Mouse (Mus musculus) brain, embryonic 18.5 days (tissue): ENCODE data around the gene Guca2b.
"Not testable (repeated sequence)": the region's sequence is repeated elsewhere in the genome, so short reads cannot be mapped to it uniquely, and the experiment has no call there.

Experiments
- DNase-seq: peaks from one replicate; pipeline ENCODE4 v3.0.0-alpha.2; 2012; ENCODE audit warnings: low read depth, low spot score

The Guca2b gene

DNA sequence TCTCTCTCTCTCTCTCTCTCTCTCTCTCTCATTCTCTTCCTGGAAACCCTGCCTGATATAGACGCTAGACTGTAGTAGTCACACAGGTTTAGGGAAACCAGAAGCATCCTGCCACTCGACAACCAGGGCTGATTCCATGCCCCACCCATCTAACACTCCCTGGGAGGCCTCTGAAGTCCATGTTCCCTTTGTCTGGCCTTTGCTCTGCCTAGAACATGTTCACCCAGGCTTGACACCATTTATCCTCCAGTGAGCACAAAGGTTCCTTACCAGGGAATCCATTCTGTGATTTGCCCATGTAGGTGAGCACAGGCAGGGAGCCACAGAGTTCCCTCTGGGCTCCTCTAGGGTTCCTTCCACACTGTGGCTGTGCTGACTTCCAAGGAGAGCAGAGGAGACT is 508 bp downstream of the Guca2b start:
- no peak for DNase-seq

DNA sequence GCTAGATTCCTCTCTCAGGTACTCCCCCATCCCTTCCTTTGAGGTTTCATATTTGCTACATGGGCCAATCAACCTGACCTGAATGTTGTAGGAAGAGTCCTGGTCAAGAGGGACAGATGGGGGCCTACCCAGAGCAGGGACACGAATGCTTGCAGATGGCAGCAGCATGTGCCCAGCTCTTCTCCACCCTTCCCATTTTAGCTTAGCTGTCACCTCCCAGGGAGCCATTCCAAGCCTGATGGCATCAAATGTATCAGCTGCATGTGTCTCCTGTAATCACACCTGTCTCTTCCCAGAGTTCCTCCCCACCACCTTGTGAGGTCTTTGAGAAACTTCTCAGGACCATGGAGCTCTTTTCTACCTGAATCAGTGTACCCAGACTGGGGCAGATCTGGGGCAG is 1.7 kb downstream of the Guca2b start:
- no peak for DNase-seq

DNA sequence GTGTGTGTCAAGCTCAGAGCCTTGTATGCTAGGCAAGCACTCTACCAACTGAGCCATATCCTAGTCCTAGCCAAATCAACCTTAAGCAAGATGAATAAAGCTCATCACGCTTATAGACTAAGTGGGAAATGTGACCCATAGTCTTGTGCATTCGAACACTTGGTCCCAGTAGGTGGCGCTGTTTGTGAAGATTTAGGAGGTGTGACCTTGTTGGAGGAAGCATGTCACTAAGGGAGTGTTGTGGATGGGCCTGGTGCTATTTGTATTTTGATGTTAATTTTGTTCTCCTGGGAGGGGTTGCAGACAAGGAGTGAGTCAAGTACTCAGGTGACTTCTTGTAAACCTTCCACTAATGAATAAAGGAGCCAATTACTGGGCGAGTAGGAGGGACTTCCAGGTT is 16.1 kb downstream of the Guca2b start:
- no peak for DNase-seq

DNA sequence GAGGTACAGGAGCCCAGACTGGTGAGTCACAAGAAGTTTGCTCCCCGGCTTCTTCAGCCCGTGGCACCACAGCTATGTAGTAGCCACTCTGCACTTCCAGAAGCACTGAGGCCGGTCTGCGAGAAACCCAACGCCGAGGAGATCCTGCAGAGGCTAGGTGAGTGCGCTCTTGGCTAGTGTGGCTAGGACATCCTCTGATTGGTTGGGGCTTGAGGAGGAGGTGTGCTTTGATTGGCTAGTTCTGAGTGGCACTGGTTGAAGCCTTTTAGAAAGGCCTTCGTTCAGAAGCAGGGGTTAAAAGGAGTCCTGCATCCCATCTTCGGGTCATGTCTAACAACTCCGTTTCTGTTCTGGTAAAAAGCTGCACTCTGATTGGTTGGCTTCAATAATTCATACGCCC is 20.1 kb downstream of the Guca2b start:
- no peak for DNase-seq

DNA sequence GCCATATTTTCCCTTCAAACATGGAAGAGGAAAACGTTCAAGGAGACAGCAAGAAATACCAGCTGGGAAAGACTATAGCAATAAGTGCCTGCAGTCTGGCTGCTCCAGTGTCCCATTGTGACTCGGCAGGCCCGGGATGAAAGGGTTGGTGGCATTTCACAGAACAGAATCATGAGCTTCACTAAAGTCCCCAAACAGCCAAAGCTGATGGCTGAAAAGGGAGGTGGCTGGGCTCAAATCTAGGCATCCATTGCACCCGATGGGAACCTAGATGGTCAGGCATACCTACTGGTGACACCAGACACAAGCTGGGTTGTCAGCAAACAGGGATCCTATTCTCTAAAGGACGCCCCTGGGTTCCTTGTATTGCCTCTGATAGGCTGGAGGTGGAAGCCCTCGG is 20.8 kb downstream of the Guca2b start:
- DNase-seq: no peak

DNA sequence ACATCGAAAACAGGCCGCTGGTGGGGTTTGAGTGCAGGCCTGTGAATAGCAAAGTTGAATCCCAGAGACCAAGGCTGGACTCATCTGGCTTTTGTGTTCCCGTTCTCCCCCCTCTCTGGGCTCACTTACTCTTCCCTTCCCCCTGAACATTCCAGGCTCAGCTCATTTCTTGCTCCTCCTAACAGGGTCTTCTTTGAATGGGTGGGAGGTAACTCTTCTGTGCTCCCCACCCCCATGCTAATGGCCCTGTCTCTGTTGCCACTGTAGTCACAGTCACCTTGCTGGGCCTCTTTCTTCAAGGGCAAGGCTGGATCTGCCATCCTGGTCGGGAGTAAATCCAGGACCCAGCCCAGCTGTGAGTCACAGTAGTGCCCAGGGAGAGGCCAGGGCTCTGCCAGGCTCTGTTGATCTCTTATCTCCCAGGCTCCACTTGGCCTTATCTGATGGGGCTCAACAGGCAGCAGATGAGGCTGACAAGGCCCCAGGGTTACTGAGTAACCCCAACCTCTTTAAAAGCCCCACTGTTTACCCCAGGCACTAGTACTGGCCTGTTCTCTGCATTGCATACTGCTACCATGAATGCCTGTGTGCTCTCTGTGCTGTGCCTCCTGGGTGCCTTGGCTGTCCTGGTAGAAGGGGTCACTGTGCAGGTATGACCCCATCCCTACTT is 21.4 kb downstream of the Guca2b start, which contains the start of gene Guca2a:
Guca2a (plus strand) TSS at position 529 of the 670 bp plus-strand sequence.
- no peak for DNase-seq

DNA sequence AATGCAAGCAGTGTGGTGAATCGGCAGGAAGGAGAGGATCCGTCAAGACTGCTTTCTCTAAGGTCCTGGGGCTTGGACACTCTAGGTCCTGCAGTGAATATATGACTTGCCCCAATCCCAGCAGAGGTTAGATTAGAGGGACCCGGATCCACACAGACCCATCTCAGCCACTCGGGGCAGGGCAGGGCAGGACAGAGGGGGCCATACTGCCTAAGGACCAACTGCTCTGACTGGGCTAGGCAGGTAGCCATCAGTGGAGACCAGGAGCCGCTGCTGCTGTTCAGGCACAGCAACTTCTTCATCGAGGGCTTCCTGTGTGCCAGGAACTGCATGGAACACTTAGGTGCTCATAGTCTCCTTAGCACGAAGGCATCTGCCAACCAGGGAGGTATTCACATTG is 22.0 kb downstream of the Guca2b start:
- no peak for DNase-seq

DNA sequence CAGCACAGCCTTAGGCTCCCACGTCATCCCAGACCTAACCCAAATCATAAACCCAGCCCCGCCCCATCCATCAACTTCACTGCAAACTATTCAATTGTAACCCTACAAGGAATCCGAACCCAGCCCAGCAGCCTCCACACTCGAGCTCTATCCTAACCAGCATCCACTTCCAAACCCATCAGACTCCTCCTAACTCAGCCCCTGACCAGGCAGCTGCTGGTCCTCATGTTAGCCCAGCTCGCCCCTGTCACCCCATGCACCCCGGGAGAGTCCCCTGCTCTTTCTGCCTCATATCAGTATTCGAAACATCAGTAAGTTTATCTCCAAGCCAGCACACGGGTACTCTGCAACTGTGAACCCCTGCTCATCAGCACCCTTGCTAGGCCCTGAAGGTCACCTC is 23.1 kb downstream of the Guca2b start:
- no peak for DNase-seq

DNA sequence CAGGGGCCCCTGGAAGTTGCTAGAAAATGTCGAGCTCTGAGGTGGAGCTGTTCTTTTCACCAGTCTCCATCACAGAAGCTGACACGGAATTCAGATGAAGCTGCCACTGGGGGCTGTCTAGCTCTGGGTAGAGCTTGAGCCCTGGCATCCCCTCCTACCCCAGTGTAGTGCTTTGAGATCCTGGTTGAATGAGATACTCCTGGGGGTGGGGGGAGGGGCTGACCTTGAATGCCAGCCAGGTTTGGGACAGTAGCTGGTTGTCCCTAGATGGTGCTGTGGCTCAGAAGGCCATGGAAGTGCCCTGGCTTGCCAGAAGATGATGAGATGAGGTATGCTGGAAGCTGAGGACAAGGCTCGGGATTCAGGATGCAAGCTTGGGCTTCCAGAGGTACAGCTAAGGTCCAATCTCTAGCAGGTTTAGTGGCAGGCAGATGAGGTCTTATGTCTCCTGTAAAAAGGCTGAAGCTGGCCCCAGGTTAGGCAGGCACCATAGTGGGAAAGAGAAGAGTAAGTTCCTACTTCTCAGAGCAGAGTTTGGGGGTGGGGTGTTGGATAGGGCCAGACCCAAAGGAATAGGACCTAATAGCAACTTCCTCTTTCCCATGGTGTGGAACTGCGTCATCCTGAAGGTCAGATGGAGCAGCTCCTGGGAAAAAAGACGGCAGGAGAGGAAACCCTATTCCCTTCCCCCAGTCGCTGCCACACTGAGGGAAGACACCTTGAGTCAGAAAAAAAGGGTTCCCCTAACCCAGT is 23.7 kb downstream of the Guca2b start:
- DNase-seq: no peak

DNA sequence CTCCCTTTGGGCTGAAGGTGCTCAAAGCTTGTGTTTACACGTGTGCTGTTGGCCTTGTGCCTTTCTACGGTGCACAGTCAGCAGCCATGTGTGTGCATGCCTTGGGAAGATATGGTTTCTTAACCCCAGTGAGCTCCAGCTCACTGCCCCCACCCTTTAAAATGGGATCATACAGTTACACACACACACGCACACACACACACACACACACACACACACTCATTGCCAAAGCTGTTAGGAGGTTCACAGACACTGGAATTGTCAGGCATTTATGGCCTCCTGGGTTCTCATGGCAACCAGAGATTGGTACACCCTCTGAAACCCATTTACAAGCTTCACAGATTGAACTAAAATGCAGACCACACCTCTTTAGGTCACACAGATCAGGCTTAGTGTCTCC is 24.8 kb downstream of the Guca2b start:
- DNase-seq: no peak

DNA sequence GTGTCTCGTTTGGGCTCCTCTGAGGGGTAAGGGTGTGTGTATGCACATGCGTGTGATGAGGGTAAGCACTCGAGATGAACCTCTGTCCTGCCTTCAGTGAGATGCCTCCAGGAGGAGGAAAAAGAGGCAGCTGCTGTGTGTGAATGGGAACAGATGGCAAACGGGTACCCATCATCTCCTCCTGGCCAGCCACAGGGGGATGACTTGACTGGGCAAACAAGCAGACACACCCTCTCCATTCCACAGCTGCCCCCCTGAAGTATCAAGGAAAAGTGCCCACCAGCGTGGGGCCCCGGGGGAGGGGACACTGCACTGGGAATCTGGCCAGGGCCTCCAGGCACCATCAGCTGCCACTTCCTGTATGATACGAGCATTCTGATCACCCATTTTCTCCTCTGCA is 25.4 kb downstream of the Guca2b start:
- no peak for DNase-seq

DNA sequence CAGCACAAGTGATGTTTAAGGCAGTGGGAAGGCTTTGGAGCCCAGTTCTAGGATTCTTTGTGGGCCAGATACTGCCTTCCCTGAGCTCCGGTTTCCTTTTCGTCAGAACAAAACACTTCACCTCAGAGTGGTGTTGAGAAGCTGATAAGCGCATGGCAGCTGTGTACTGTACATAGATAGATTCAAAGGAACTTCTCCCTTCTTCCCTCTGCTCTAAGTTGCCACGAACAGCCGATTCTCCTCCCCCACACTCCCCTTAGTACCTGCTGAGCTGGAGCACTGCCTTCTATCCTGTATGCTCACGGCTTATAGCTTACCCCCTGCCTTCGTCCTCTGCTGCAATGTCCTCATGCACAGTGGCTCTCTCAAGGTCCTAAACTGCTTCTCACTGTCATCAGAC is 26.0 kb downstream of the Guca2b start:
- no peak for DNase-seq

DNA sequence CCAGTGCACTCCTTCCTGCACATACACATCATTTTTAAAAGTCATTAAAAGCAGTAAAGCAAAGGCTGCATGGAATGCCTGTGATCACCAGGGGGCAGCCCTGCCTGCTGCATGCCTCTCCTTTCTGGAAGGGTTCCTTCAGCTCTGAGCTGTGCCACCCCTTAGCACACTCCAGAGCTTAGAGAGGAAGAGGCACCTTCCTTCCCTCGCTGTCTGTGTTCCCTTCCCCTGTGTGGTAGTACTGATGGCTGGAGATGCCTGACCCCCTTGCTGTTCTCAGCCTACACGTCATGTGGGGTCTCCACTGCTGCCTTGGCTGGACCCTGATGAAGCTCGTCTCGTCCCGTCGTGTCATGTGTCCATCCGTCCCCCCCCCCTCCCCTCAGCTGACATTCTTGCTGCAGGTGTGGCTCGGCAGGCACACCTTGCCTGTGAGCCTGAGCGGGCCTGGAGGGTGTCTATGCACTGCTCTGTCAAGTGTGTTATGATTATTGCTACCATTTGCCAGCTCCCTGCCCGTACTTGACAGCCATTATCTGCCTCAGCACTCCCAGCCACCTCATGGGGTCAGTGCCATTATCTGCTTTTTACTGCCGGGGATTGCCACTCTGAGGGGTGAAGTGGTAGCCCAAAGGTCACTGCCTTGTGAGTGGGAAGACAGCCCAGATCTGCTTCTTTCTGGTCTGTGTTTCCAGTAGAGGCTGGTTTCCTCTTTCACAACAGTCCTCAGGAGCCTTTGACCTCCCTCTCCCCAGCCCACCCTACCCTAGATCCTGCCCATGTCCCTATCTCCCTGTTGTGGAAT is 27.4 kb downstream of the Guca2b start:
- DNase-seq: peak; percentile 6

DNA sequence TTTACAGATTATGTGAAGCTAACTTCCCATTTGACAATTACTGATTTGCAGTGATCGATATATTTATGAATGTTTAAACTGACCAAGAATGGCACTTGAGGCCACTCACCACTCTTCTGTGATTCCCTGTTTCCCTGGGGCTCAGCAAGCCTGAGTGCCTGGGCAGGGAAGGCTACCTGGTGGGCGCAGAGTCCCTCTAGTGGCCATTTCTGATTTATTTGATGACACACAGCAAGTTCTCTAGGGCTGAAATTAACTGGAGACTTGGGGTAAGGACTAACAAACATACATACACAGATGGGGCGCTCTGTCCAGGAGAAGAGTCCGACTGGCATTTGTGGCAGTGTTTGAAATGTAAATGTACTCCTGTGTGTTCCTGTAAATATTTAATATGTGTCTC is 30.4 kb downstream of the Guca2b start:
- not testable (repeated sequence) for DNase-seq

DNA sequence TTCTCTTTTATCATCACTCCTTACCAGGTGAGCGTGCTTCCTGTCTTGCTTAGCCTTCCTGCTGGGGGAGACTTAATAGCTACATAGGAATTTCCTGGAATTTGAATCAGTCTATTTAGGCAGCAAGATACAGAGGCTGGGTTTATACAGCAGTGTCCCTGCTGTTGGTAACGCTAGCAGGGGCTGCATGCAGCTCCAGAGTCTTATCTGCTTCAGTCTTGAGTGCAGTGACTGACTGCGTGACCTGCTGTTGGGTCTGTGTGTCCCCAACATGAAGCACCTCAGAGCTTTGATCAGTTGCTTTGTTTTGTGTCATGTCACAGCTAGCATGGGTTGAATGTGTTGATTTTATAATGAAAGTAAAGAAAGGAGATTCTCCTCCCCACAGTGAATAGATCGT is 31.4 kb downstream of the Guca2b start:
- DNase-seq: no peak

DNA sequence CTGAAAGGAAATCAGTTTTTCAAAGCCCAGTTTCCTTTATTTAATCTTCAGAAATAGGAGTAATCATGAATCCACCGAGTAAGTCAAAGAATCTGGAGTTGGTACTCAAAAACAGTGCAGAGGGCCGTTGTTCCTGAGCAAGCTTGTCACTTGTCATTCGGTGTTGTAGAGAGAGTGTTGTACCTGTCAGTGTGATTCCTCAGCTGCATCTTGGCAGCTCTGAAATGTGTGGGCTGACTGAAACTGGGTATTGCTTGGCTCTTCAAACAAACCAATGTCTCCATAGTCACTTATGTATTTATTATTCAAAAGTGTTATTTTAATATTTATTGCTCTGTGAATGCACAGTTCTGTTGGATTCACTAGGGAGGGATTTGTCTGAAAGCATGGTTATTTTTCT is 31.9 kb downstream of the Guca2b start:
- DNase-seq: no peak

DNA sequence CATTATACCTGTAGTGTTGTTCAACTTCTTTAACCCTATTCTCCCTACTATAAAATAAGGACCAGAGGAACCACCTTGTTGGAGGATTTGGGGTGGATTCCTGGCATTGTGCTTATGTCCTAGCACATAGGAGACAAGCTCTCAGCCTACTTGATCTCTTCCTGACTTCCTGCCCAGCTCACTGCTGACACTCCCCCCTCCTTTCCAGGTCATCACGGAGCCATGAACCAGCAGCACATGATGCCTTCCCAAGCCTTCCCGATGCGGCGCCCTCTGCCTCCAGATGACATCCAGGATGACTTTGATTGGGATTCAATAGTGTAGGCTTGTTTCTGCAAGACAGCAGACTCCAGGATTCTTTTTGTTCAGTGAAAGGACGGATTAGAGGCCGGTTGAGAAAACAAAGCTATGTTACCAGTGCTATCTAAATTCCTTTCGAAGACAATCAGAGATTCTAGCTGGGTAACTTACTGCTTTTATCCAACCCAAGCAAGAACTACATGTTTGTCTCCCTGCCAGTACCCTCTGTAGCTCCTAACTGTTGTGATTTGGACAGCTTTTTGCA is 32.6 kb downstream of the Guca2b start:
- no peak for DNase-seq

DNA sequence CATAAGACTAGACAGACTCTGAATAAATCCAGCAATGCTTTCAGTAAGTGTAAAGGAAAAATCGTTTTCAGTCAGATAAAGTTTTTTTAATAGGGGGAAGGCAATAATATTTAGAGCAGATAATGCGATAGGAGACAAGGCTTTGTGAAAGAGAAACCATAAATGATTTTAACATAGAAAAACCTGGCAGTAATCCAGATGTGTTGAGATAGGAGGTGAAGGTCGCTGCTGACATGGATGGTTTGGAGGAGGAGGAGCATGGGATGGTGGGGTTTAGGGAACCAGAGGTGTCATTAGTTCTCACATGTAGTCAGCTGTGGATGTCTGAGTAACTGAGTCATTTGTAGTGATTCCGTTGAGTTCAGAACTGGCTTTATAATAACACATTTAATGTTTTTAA is 44.0 kb downstream of the Guca2b start:
- no peak for DNase-seq

DNA sequence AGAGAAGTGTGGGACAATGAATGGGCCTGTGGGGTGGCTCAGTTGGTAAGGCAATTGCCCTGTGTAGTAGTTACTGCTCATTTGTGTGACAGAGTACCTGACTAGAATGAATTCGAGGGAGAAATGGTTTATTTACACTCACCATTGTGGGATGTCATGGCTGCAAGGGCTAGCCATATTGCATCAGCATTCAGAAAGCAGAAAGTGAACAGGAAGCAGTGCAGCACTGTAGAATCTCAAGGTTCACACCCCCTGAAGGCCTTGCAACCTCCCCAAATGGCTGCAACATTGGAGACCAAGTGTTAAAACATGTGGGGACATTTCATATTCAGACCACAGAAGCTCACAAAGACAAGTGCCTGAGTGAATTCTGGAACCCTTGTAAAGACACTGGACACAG is 44.7 kb downstream of the Guca2b start:
- no peak for DNase-seq

DNA sequence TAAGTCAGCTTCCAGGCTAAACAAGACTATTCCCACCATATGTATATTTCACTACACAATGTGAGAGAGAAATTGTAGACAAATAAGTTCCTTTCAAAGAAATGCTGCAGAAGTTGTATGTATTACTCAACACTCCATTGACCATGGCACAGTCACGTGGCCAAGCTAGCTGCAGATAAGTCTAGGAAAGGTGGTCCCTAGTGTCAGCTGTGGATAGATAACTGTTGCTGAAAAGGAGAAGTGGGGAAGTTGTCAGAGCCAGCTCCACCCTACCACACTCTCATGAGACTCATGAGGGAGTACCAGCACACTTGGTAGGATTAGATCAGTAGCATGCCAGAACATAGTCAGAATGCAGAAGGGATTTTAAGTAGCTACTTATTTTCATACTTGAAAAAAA is 49.3 kb downstream of the Guca2b start:
- no peak for DNase-seq
